Mouse (Mus musculus): ENCODE data around the gene Ankrd52.

- TF ChIP-seq CTCF (IDR thresholded peaks at IDR 0.05; ENCODE audit: insufficient read depth, low read length), result no peak
- no peak for TF ChIP-seq POLR2A (IDR thresholded peaks at IDR 0.05; ENCODE audit: borderline replicate concordance, extremely low read depth, low read depth, low read length)
Measured at GRCm38 (mm10) chr10:128433417-128433816, 56.5 kb downstream of the Ankrd52 start.

Data from lung, adult 2 months (tissue).